Mouse (Mus musculus) forebrain, embryonic 16.5 days (tissue): ENCODE results near the gene Gm45785. TPM values are rescaled to one million over a fixed set of nuclear protein-coding genes. Genes with fewer than 3 reads are reported as not detected.
A peak's percentile ranks its signal among the peaks of the same experiment; 100 is the strongest.

Experiments used
- ATAC-seq: fragments of 200-750 bp; cut with Nextera tagmentation; 2 replicates; pipeline ENCODE4 v1.8.0; 2017; ENCODE audit warnings: mild to moderate bottlenecking, moderate library complexity
- H3K27ac ChIP-seq: fragments of 300-500 bp; sonication (generic); 2 replicates; pipeline ENCODE4 v1.5.1; 2014; ENCODE audit warnings: low read length, control low read depth
- H3K27me3 ChIP-seq: fragments of 300-500 bp; sonication (generic); replicated peaks from 2 replicates; pipeline ENCODE4 v1.6.1; 2014; ENCODE audit warnings: low read length; ENCODE audit not compliant: control insufficient read depth, insufficient read depth
- H3K36me3 ChIP-seq: fragments of 300-500 bp; sonication (generic); 2 replicates; pipeline ENCODE4 v1.6.1; 2014; ENCODE audit not compliant: control insufficient read depth, insufficient read depth
- H3K4me1 ChIP-seq: fragments of 300-500 bp; sonication (generic); replicated peaks from 2 replicates; pipeline ENCODE4 v1.6.1; 2014; ENCODE audit warnings: low read length; ENCODE audit not compliant: control insufficient read depth, insufficient read depth
- H3K4me2 ChIP-seq: fragments of 300-500 bp; sonication (generic); 2 replicates; pipeline ENCODE4 v1.6.1; 2014; ENCODE audit warnings: mild to moderate bottlenecking, low read length, control low read depth
- H3K4me3 ChIP-seq: fragments of 300-500 bp; sonication (generic); replicated peaks from 2 replicates; pipeline ENCODE4 v1.5.1; 2014; ENCODE audit warnings: mild to moderate bottlenecking, low read length, control low read depth
- H3K9ac ChIP-seq: fragments of 300-500 bp; sonication (generic); replicated peaks from 2 replicates; pipeline ENCODE4 v1.6.1; 2014; ENCODE audit warnings: low read depth, low read length, control low read depth
- H3K9me3 ChIP-seq: fragments of 300-500 bp; sonication (generic); 2 replicates; pipeline ENCODE4 v1.6.1; 2016; ENCODE audit warnings: low read length; ENCODE audit not compliant: control insufficient read depth
- WGBS: fragments of 180-500 bp; shearing (Covaris S2); extraction: QIAGEN DNeasy Blood & Tissue Kit; methylation state at CpG from one replicate; pipeline ENCODE4 v1.1.7; 2014; 5-methylcytosine and 5-hydroxymethylcytosine counted together
- polyA plus RNA-seq: library from polyadenylated mRNA; unstranded; fragments of >200 nt; fragmentation: Nextera tagmentation; extraction: Ambion mirVana; gene quantifications from 2 replicates; pipeline ENCODE4 v1.2.1, GENCODE M21; 2015

The Gm45785 gene
- polyA plus RNA-seq, 1 experiment from 2014 or later, result not detected

- Histone ChIP-seq H3K27ac (peak overlapping the region; percentile 38), H3K27me3 (peaks cover 9% of the 10 kb centered on the region), H3K9me3 (no peaks in the 10 kb centered on the region), H3K4me2 (peak overlapping the region; percentile 76), H3K4me3 (peak overlapping the region; percentile 55), H3K36me3 (no peaks in the 10 kb centered on the region), H3K4me1 (peaks cover 10% of the 10 kb centered on the region), H3K9ac (peak overlapping the region; percentile 57)
- 39% methylated on average over 5 of the region's 5 CpGs for WGBS
- peak; percentile 71 for ATAC-seq
Measured at GRCm38 (mm10) chr7:140821305-140821652, 34.9 kb downstream of the Gm45785 start.

GRCm38 (mm10) chr7:140820173-140820572 is 36.0 kb downstream of the Gm45785 start:
- no peak overlapping the region for H3K27ac ChIP-seq
- peaks cover 4% of the 10 kb centered on the region; the same call in 1 of the 2 replicates for H3K27me3 ChIP-seq
- no peaks in the 10 kb centered on the region for H3K36me3 ChIP-seq
- peaks cover 10% of the 10 kb centered on the region for H3K4me1 ChIP-seq
- H3K4me2 ChIP-seq, result no peak overlapping the region
- no peaks in the 10 kb centered on the region for H3K9me3 ChIP-seq
- no peak for ATAC-seq
- no peak overlapping the region for H3K9ac ChIP-seq
- no peak overlapping the region for H3K4me3 ChIP-seq
- 56% methylated on average over 4 of the region's 4 CpGs for whole genome bisulfite sequencing

GRCm38 (mm10) chr7:140812850-140813249 is 43.3 kb downstream of the Gm45785 start:
- no peak overlapping the region for H3K4me3 ChIP-seq
- H3K4me1 ChIP-seq, result no peaks in the 10 kb centered on the region
- H3K27ac ChIP-seq, result no peak overlapping the region
- H3K9me3 ChIP-seq, result no peaks in the 10 kb centered on the region
- H3K27me3 ChIP-seq, result no peaks in the 10 kb centered on the region
- no peak overlapping the region for H3K4me2 ChIP-seq
- H3K36me3 ChIP-seq, result peaks cover 7% of the 10 kb centered on the region; the same call in 1 of the 2 replicates
- no peak for ATAC-seq
- no peak overlapping the region for H3K9ac ChIP-seq
- 95% methylated on average over 12 of the region's 12 CpGs for WGBS

GRCm38 (mm10) chr7:140811714-140812113 is 44.4 kb downstream of the Gm45785 start:
- Histone ChIP-seq H3K4me2 (no peak overlapping the region), H3K9ac (no peak overlapping the region), H3K4me1 (no peaks in the 10 kb centered on the region), H3K36me3 (peaks cover 7% of the 10 kb centered on the region; the same call in 1 of the 2 replicates), H3K9me3 (no peaks in the 10 kb centered on the region), H3K4me3 (no peak overlapping the region), H3K27ac (no peak overlapping the region), H3K27me3 (no peaks in the 10 kb centered on the region)
- WGBS, result 79% methylated on average over 13 of the region's 13 CpGs
- no peak for ATAC-seq

- ATAC-seq, result no peak
- 94% methylated on average over 6 of the region's 6 CpGs for WGBS
- no peak overlapping the region for H3K27ac ChIP-seq
Measured at GRCm38 (mm10) chr7:140810496-140810895, 45.6 kb downstream of the Gm45785 start.

GRCm38 (mm10) chr7:140805704-140806103 is 50.4 kb downstream of the Gm45785 start:
- H3K27ac ChIP-seq, result no peak overlapping the region
- 18% methylated on average over 1 of the region's 1 CpGs for WGBS
- H3K4me3 ChIP-seq, result no peak overlapping the region
- H3K9ac ChIP-seq, result no peak overlapping the region
- no peak for ATAC-seq
- H3K4me1 ChIP-seq, result no peaks in the 10 kb centered on the region
- no peaks in the 10 kb centered on the region for H3K36me3 ChIP-seq
- H3K4me2 ChIP-seq, result no peak overlapping the region
- no peaks in the 10 kb centered on the region for H3K9me3 ChIP-seq
- H3K27me3 ChIP-seq, result no peaks in the 10 kb centered on the region

More at GRCm38 (mm10) chr7:140810496-140810895, 45.6 kb downstream of the Gm45785 start:
- Histone ChIP-seq H3K9ac (no peak overlapping the region), H3K27me3 (no peaks in the 10 kb centered on the region), H3K36me3 (peaks cover 7% of the 10 kb centered on the region; the same call in 1 of the 2 replicates), H3K4me1 (no peaks in the 10 kb centered on the region), H3K4me2 (no peak overlapping the region), H3K4me3 (no peak overlapping the region), H3K9me3 (no peaks in the 10 kb centered on the region)

- no peaks in the 10 kb centered on the region for H3K9me3 ChIP-seq
- H3K9ac ChIP-seq, result no peak overlapping the region
- H3K4me3 ChIP-seq, result no peak overlapping the region
- H3K27me3 ChIP-seq, result no peaks in the 10 kb centered on the region
- H3K36me3 ChIP-seq, result no peaks in the 10 kb centered on the region
- H3K4me1 ChIP-seq, result no peaks in the 10 kb centered on the region
- no peak overlapping the region for H3K4me2 ChIP-seq
- H3K27ac ChIP-seq, result no peak overlapping the region
- ATAC-seq, result no peak
- WGBS, result 65% methylated on average over 6 of the region's 6 CpGs
Measured at GRCm38 (mm10) chr7:140802629-140803028, 53.5 kb downstream of the Gm45785 start.

GRCm38 (mm10) chr7:140798212-140798611 is 57.9 kb downstream of the Gm45785 start:
- H3K9me3 ChIP-seq, result no peaks in the 10 kb centered on the region
- H3K4me1 ChIP-seq, result no peaks in the 10 kb centered on the region
- H3K9ac ChIP-seq, result no peak overlapping the region
- no peak for ATAC-seq
- no peak overlapping the region for H3K27ac ChIP-seq
- H3K36me3 ChIP-seq, result no peaks in the 10 kb centered on the region
- 61% methylated on average over 2 of the region's 2 CpGs for WGBS
- no peaks in the 10 kb centered on the region for H3K27me3 ChIP-seq
- H3K4me3 ChIP-seq, result no peak overlapping the region
- no peak overlapping the region for H3K4me2 ChIP-seq

GRCm38 (mm10) chr7:140797619-140798018 is 58.5 kb downstream of the Gm45785 start:
- ATAC-seq, result no peak
- 87% methylated on average over 3 of the region's 3 CpGs for WGBS
- no peak overlapping the region for H3K4me2 ChIP-seq
- H3K9ac ChIP-seq, result no peak overlapping the region
- no peak overlapping the region for H3K4me3 ChIP-seq
- H3K36me3 ChIP-seq, result no peaks in the 10 kb centered on the region
- no peak overlapping the region for H3K27ac ChIP-seq
- H3K27me3 ChIP-seq, result no peaks in the 10 kb centered on the region
- H3K9me3 ChIP-seq, result no peaks in the 10 kb centered on the region
- no peaks in the 10 kb centered on the region for H3K4me1 ChIP-seq

GRCm38 (mm10) chr7:140793541-140793940 is 62.6 kb downstream of the Gm45785 start:
- H3K36me3 ChIP-seq, result no peaks in the 10 kb centered on the region
- H3K27ac ChIP-seq, result no peak overlapping the region
- no peaks in the 10 kb centered on the region for H3K9me3 ChIP-seq
- no peaks in the 10 kb centered on the region for H3K27me3 ChIP-seq
- no peak overlapping the region for H3K4me3 ChIP-seq
- H3K9ac ChIP-seq, result no peak overlapping the region
- no peak overlapping the region for H3K4me2 ChIP-seq
- 81% methylated on average over 4 of the region's 4 CpGs for WGBS
- no peaks in the 10 kb centered on the region for H3K4me1 ChIP-seq
- ATAC-seq, result no peak
